Mouse (Mus musculus): ENCODE measurements around the gene Gm43951. TPM values are rescaled to one million over a fixed set of nuclear protein-coding genes. Genes with fewer than 3 reads are reported as not detected.
"Not testable (repeated sequence)": the region's sequence is repeated elsewhere in the genome, so short reads cannot be mapped to it uniquely, and the experiment has no call there.

The Gm43951 gene
- total RNA-seq, 2 experiments from 2014 or later: 0.37 TPM; not detected in 1

DNA sequence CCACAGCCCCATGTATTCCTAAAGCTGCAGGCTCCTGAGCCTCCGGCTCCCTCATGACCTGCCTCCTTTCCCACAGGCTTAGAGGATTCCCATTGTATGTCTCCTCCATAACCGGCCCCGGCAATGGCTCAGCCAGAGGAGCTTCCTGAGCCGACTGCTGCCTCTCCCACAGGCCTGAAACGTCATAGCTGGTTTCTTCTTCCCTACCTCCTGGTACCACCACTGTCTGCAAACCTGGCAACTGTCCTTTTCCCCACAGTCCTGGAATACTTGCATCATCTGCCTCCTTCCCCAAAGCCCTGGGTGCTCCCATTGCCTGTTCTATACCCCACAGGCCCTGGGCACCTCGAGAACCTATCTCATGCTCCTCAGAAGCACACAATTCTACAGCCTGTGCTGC, 1.4 kb downstream of the Gm43951 start:
- ATAC-seq (replicated peaks; ENCODE audit: poor library complexity): no peak

DNA sequence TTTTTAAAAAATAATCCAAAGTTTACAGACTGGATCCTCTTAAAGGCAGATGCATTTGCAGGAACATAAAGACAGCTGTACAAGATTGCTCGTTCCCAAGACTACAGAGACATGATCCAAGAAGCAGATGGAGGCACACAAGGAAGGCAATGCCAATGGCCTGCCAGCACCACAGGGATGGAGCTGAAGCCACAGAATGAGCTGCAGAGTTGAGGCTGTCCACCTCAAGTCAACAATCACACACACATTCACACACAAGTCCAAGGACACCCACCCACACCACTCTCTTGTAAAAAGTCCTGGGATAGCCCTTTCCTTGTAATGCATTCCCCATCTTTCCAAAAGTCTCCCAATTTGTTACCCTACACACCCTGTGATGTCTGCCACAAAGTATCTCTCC, 3.2 kb downstream of the Gm43951 start:
- ATAC-seq (replicated peaks; ENCODE audit: poor library complexity): no peak

DNA sequence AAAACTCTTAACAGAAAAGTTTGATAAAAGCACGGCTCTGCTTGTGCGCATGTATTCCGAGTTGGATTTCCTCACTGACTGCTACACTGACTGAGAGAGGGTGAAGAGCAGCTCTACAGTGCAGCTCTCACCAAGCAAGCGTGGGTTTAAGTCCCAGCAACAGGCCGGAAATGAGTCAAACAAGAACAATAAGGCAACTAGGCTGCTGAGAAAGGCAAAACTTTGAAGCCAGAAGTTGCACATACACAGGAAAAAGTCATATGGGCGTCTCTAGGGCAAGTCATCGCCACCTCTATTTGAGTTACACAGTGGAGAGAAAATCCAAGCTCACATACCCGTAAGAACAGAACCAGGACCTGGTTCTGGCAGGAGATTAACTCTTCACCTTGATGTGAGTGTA, 10.1 kb downstream of the Gm43951 start:
- ATAC-seq (replicated peaks; ENCODE audit: poor library complexity): no peak

DNA sequence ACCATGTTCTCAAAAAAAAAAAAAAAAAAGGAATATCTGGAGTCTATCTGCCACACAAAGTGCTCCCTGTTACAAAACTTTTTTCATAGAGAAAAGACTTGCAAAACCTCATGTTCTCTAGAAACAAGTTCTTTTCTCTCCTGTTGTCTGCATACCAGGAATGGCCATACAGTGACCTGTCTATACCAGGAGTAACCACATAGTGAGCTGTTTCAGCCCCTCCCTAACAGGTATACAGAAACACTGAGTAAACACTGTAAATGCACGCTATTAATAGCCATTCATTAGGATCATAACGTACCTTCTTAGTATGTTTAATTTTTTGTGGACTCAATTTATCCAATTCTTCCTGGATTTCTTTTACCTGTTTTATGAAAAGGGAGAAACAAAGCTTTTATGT, 12.4 kb downstream of the Gm43951 start:
- ATAC-seq (replicated peaks; ENCODE audit: poor library complexity): no peak

DNA sequence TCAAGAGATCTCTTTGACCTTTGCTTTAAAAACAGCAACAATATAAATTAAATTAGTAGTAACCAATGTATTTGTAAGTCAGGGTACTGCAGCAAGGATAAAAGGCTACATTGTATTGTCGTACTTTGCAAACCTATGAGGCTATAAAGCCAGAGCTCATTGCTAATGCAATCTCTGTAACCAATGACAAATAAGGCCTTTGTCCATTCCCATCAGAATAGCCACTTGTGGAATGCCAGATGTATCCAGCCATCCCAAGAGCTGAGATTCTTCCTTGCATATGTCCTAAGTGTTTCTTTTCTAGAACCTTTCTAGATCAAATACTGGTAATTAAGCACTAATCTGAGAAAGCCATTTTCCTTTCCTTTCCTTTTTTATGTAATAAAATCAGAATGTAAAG, 15.8 kb downstream of the Gm43951 start:
- ATAC-seq (replicated peaks; ENCODE audit: poor library complexity): no peak

DNA sequence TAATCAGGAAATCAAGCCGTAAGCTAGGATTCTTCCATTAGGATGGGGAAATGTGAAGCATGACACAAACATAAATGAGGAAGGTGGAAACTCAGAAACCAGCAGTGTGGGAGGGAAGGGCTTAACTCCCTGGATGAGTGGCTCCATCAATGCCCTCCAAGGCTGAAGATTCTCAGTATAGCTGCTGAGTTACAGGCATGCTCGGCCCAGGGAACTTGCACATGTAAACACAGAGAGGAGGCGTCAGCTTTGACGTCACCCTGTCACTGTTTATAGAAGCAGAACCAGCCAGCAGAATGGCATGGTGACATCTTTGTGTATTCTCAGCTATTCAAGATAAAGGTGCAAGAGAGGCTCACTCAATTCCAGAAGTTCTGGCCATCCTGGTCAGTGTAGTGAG, 22.4 kb downstream of the Gm43951 start:
- no peak for ATAC-seq (replicated peaks; ENCODE audit: poor library complexity)

DNA sequence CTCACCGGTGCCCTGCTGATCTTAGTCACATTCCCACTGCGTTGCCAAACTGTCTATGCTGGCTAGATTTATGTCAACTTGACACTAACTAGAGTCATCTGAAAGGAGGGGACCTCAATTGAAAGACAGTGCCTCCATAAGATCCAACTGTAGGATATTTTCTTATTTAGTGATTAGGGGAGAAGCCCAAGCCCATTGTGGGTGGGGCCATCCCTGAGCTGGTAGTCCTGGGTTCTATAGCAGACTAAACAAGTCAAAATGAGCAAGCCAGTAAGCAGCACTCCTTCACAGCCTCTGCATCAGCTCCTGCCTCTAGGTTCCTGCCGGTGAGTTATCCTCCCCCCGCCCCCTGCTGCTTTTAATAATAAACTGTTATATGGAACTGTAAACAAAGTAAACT, 25.5 kb downstream of the Gm43951 start:
- no peak for ATAC-seq (replicated peaks; ENCODE audit: poor library complexity)

DNA sequence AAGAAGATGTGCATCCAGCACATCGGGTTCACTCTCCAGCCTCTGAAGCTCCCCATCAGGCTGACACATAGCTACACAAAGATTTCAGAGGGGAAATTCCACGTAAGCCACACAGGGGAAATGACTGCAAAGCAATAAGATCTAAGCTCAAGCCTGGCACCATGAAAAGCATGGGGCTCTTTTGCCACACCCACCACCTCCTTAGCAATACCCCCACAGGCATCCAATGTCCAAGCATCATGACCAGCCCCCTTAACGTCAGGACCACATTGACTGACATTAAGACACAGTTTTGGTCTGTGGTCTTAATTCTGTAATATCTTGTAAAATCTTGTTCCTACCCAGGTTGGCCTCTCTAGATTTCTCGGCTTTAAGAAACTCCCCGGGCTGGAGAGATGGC, 26.1 kb downstream of the Gm43951 start:
- ATAC-seq (replicated peaks; ENCODE audit: poor library complexity): no peak

DNA sequence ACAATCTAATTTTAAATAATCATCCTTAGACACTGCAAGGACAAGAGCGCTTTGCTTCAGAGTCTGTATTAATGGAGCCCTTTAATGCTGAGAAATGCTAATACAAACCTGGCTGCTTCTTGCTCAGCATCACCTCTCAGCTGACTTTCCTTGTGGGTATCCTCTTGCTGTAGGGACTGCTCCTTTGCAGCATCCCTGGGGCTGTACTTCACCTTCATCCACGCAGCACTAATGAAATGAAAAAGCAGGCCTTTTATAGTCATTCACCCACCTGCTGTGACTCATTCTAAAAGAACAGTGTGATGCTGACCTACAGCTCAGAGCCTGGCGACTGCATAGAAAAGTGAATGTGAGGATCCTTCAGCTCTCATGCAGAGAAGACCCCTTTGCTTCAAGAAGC, 30.1 kb downstream of the Gm43951 start:
- ATAC-seq (replicated peaks; ENCODE audit: poor library complexity): no peak

DNA sequence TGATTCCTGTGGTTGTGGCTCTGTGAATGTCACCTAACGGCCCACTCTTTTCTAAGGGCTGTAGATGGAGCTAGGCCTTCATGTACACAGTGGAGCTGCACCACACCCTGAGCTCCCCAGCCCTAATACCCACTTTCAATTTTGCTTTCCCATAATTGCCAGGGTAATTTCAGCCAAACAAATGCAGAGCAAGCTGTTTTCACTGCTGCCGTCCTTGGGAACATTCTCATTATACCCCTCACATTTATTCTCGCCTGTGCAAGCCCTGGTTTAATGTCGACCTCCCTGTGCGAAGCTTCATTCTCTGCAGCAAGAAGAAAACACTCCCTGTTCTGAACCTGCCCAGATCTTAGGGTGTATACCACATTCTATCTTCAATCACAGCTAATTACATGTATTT, 30.7 kb downstream of the Gm43951 start:
- ATAC-seq (replicated peaks; ENCODE audit: poor library complexity): no peak

DNA sequence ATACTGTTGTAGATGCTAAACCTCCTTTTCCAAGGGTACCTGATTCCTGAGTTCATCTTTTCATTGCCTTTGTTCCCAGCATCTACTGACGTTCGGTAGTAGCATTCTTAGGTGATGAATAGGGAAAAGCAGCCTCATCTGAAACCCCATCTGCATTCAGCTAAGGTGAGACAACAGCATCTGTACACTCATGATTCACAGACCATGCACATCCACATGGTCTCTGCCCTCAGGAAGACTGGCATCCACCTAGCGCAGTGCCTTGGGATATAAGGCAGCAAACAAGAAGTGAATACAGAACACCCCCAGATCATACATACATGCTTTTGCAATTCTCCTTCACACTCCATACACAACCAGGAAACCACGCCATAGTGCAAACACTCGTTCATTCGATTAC, 31.9 kb downstream of the Gm43951 start:
- no peak for ATAC-seq (replicated peaks; ENCODE audit: poor library complexity)

DNA sequence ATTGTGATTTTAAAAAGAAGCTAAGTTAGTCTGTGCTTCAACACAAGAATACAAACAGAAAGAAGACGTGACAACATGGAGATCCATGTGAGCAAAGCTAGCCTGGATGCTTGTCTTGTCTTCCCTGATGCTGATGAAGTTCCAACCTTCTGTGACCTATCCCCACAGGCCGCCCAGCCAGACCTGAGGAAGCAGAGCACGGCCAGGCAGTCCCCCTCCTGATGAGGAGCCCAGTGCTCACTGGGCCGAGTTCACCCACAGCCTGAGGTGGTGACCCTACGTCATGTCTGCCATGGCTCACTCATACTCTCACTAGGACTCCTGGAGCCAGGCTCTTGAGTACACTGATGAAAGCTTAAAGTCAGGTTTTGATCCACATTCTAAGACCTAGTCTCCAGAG, 33.1 kb downstream of the Gm43951 start:
- no peak for ATAC-seq (replicated peaks; ENCODE audit: poor library complexity)

DNA sequence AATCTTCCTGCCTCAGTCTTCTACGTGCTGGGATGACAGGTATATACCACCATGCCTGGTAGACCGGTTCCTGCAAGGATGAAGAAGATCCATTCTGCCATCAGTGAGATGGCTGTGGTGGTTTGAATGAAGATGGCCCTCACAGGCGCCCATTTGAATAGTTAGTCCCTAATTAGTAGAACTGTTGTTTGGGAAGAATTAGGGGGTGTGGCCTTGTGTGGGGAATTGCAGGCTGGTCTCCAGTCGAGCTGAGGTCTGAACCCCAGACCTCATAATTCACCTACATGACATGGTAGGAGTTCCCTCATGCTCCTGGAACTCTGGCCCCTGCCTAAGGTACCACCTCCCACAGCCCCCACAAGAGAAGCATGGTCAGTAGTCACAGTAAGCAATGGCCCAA, 34.7 kb downstream of the Gm43951 start:
- ATAC-seq (replicated peaks; ENCODE audit: poor library complexity): not testable (repeated sequence)

DNA sequence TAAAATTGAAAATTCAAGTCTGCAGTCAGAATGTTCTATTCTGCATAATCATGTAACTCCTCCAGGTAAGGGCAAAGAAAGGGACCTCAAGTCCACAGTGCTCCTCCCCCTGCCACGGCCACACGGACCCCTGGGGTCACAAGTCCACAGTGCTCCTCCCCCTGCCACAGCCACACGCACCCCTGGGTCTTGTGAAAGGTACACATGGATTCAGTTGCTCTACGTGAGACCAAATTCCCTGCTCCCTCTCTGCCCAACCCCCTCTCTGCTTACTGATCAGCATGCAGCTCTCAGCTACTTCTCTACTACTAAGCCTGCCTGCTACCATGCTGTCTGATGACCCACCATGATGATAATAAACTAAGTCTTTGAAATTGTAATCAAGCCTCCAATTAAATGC, 36.8 kb downstream of the Gm43951 start:
- no peak for ATAC-seq (replicated peaks; ENCODE audit: poor library complexity)

DNA sequence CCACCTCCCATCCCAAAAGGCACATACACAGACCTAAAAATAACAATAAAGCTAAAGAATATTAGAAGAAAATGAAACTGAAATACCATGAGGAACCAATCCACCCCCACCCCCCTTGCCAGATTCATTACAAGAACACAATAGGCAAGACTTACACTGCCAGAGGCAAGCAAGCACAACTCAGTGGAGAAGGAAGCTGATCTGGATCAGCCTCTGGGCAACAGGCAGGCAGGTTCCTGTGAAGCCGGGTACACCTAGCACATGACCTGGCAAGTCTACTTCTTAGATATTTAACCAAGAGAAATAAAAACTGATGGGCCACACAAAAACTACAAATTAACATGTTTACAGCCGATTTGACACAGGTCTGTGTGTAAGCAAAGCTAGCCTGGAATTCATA, 43.4 kb downstream of the Gm43951 start:
- ATAC-seq (replicated peaks; ENCODE audit: poor library complexity): no peak

DNA sequence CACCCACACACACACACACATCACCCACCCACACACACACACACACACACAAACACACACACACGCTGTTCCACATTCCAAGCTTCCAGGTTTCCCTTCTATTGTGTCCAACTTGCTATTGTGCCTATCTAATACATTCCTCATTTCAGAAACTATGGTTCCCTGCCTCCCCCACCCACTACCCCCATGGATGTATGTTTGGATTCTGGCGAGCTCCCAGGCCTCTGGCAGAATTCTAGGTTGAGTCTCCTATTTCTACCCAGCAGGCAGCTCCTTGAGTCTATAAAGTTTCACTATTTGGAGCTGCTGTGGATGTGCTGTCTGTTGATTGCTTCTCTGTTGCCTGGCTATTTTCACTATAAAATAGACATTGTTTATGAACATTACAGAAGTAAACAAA, 50.0 kb downstream of the Gm43951 start:
- ATAC-seq (replicated peaks; ENCODE audit: poor library complexity): no peak

DNA sequence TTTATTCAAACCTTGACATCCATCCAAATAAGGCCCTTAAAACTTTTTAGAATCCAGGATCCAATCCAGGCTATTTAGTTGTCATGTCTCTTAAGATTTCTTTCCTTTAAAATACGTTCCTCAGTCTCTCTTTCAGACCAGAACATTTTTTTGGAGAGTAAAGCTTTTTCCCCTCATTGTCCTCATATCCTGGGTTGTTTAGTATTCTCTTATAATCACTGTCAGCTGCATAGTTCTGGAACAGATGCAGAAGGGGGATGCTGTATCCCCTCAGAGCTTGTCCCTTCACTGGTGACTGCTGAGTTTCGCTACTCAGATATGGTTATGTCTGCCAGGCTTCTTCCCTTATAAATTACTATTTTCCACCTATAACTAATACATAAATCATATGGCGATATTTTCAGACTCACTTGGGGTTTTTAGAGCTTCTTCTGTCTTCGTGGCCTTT, 50.6 kb downstream of the Gm43951 start:
- ATAC-seq (replicated peaks; ENCODE audit: poor library complexity): no peak

DNA sequence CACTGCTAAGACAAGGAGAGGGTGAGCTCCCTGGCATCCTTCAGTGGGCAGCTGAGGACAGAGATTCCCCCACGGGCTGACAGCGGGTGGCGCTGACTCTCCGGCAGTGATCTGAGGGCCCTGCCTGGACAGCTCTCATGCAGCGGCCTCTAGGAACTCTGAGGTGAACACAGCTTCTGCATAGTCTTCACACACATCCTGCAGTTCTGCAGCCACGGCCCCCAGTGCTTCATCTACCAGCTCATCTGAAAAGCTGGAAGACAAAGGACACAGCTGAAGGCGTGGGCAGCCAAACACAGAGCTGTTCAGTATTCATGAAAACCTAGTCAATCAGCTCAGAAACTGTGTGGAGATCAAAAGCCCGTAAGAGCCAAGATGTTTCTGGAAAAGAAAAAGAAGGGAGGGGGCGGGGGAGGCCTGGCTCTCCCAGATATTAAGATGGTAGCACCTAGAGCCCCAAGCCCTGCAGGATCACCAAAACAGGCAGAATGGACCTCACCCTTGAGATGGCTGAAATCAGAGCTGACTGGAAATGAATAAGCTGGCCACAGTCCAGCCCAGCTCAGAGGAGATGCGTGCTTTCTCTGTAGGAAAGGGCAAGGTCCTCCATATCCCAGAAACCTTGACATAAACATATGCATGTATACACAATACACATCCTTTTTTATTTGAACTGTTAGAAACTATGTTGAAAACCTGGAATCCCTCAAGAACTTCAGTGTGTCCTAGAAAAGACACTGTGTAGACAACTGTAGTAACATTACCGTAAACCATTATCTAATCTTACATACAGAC, 51.3 kb downstream of the Gm43951 start:
- ATAC-seq (replicated peaks; ENCODE audit: poor library complexity): no peak

Other genes with a start within 250 kb of the Gm43951 start
- 0.15 TPM in 1 of 2 replicates, not detected in the other for gene Aipl1, start 169.3 kb downstream of the Gm43951 start, total RNA-seq (2015)
- 0.20 and 0.54 TPM in 2 replicates for gene Aipl1, start 169.3 kb downstream of the Gm43951 start, total RNA-seq (2017)
- 20.4 and 21.5 TPM in 2 replicates for gene Pimreg, start 164.8 kb downstream of the Gm43951 start, total RNA-seq (2015)
- gene Pimreg, start 164.8 kb downstream of the Gm43951 start, total RNA-seq (2017): 13.7 and 14.3 TPM in 2 replicates
- gene Pitpnm3, start 71.1 kb downstream of the Gm43951 start, total RNA-seq (2015): not detected in 2 replicates
- not detected in 2 replicates for gene Pitpnm3, start 71.1 kb downstream of the Gm43951 start, total RNA-seq (2017)
- 7.8 and 11.6 TPM in 2 replicates for gene 4933427D14Rik, start 619 bp upstream of the Gm43951 start, total RNA-seq (2015)
- 6.2 and 19.5 TPM in 2 replicates for gene 4933427D14Rik, start 619 bp upstream of the Gm43951 start, total RNA-seq (2017)
- gene Txndc17, start 707 bp upstream of the Gm43951 start, total RNA-seq (2015): 123 and 130 TPM in 2 replicates
- 37.1 and 46.5 TPM in 2 replicates for gene Txndc17, start 707 bp upstream of the Gm43951 start, total RNA-seq (2017)
- gene Med31, start 8.8 kb upstream of the Gm43951 start, total RNA-seq (2015): 15.2 and 16.9 TPM in 2 replicates
- gene Med31, start 8.8 kb upstream of the Gm43951 start, total RNA-seq (2017): 12.9 and 16.7 TPM in 2 replicates
- 0.12 TPM in 1 of 2 replicates, not detected in the other for gene Slc13a5, start 60.4 kb upstream of the Gm43951 start, total RNA-seq (2015)
- gene Slc13a5, start 60.4 kb upstream of the Gm43951 start, total RNA-seq (2017): 0.24 and 0.25 TPM in 2 replicates
- 7.2 and 16.1 TPM in 2 replicates for gene Xaf1, start 94.8 kb upstream of the Gm43951 start, total RNA-seq (2015)
- 3.5 and 17.4 TPM in 2 replicates for gene Xaf1, start 94.8 kb upstream of the Gm43951 start, total RNA-seq (2017)
- not detected in 2 replicates for gene Fbxo39, start 107.6 kb upstream of the Gm43951 start, total RNA-seq (2015)
- not detected in 2 replicates for gene Fbxo39, start 107.6 kb upstream of the Gm43951 start, total RNA-seq (2017)
- not detected in 2 replicates for gene Tekt1, start 155.6 kb upstream of the Gm43951 start, total RNA-seq (2015)
- gene Tekt1, start 155.6 kb upstream of the Gm43951 start, total RNA-seq (2017): not detected in 2 replicates
- not detected in 2 replicates for gene Smtnl2, start 204.9 kb upstream of the Gm43951 start, total RNA-seq (2015)
- 0.14 TPM in 1 of 2 replicates, not detected in the other for gene Smtnl2, start 204.9 kb upstream of the Gm43951 start, total RNA-seq (2017)
- gene Ggt6, start 228.7 kb upstream of the Gm43951 start, total RNA-seq (2015): not detected in 2 replicates
- not detected in 2 replicates for gene Ggt6, start 228.7 kb upstream of the Gm43951 start, total RNA-seq (2017)
- gene Mybbp1a, start 234.5 kb upstream of the Gm43951 start, total RNA-seq (2015): 255 and 264 TPM in 2 replicates
- 148 and 164 TPM in 2 replicates for gene Mybbp1a, start 234.5 kb upstream of the Gm43951 start, total RNA-seq (2017)

Data from megakaryocyte progenitor cell, adult 5-6 weeks (primary cell).